Mouse (Mus musculus) stomach, embryonic 15.5 days (tissue): Measurements from ENCODE around the gene Itpa. TPM values are rescaled to one million over a fixed set of nuclear protein-coding genes. Genes with fewer than 3 reads are reported as not detected.

Experiments
- ATAC-seq: fragments of 200-750 bp; cut with Nextera tagmentation; 2 replicates; pipeline ENCODE4 v1.8.0; 2017; ENCODE audit warnings: low read depth, moderate number of reproducible peaks, moderate TSS enrichment; ENCODE audit not compliant: insufficient read depth, low FRiP score
- H3K27ac ChIP-seq: fragments of 300-500 bp; sonication (generic); 2 replicates; pipeline ENCODE4 v1.5.1; 2015; ENCODE audit warnings: mild to moderate bottlenecking, inconsistent platforms
- H3K27me3 ChIP-seq: fragments of 300-500 bp; sonication (generic); replicated peaks from 2 replicates; pipeline ENCODE4 v1.6.1; 2015; ENCODE audit warnings: inconsistent platforms
- H3K36me3 ChIP-seq: fragments of 300-500 bp; sonication (generic); 2 replicates; pipeline ENCODE4 v1.6.1; 2015; ENCODE audit warnings: inconsistent platforms
- H3K4me1 ChIP-seq: fragments of 300-500 bp; sonication (generic); 2 replicates; pipeline ENCODE4 v1.6.1; 2015; ENCODE audit warnings: inconsistent platforms
- H3K4me2 ChIP-seq: fragments of 300-500 bp; sonication (generic); 2 replicates; pipeline ENCODE4 v1.6.1; 2015; ENCODE audit warnings: mild to moderate bottlenecking, inconsistent platforms
- H3K4me3 ChIP-seq: fragments of 300-500 bp; sonication (generic); replicated peaks from 2 replicates; pipeline ENCODE4 v1.5.1; 2015; ENCODE audit warnings: inconsistent platforms
- H3K9ac ChIP-seq: fragments of 300-500 bp; sonication (generic); 2 replicates; pipeline ENCODE4 v1.6.1; 2015; ENCODE audit warnings: inconsistent platforms
- H3K9me3 ChIP-seq: fragments of 300-500 bp; sonication (generic); 2 replicates; pipeline ENCODE4 v1.6.1; 2016; ENCODE audit warnings: inconsistent platforms
- WGBS: fragments of 180-500 bp; shearing (Covaris S2); methylation state at CpG from one replicate; pipeline ENCODE4 v1.1.7; 2015; 5-methylcytosine and 5-hydroxymethylcytosine counted together
- polyA plus RNA-seq: library from polyadenylated mRNA; unstranded; fragments of >200 nt; fragmentation: Nextera tagmentation; extraction: Ambion mirVana; gene quantifications from 2 replicates; pipeline ENCODE4 v1.2.1, GENCODE M21; 2015

Itpa gene
- polyA plus RNA-seq, 1 experiment from 2014 or later = 76.6 TPM

GRCm38 (mm10) chr2:130697153-130697810 lies 29.9 kb downstream of the Itpa start, which contains the start of gene Slc4a11:
TSS of gene Slc4a11 (minus strand) at chr2:130697519.
- ATAC-seq = peak; percentile 65
- Histone ChIP-seq H3K27ac (no peak within 1 kb of the TSS), H3K36me3 (no peaks in the 10 kb centered on the region), H3K4me2 (peak within 1 kb of the TSS; percentile 97), H3K9me3 (no peaks in the 10 kb centered on the region), H3K9ac (peak within 1 kb of the TSS; percentile 47; the same call in 1 of the 2 replicates), H3K4me1 (peaks cover 10% of the 10 kb centered on the region), H3K27me3 (peaks cover 24% of the 10 kb centered on the region), H3K4me3 (peak within 1 kb of the TSS; percentile 51)
- under 1% methylated on average over 62 of the region's 65 CpGs for WGBS

GRCm38 (mm10) chr2:130697821-130698266 lies 30.4 kb downstream of the Itpa start:
- Histone ChIP-seq H3K36me3 (no peaks in the 10 kb centered on the region), H3K27me3 (peaks cover 24% of the 10 kb centered on the region), H3K4me3 (peak overlapping the region; percentile 51), H3K4me2 (peak overlapping the region; percentile 97), H3K4me1 (peaks cover 10% of the 10 kb centered on the region), H3K27ac (no peak overlapping the region), H3K9ac (0 out of 2 replicates have a peak overlapping the region, but pooled peaks have one; percentile 3), H3K9me3 (no peaks in the 10 kb centered on the region)
- WGBS = 4% methylated on average over 14 of the region's 14 CpGs
- ATAC-seq = 0 out of 2 replicates have a peak, but pooled peaks have one; percentile 14

GRCm38 (mm10) chr2:130704040-130705001 lies 36.9 kb downstream of the Itpa start:
- no peak overlapping the region for H3K9ac ChIP-seq
- no peaks in the 10 kb centered on the region for H3K27me3 ChIP-seq
- H3K4me3 ChIP-seq = no peak overlapping the region
- 56% methylated on average over 9 of the region's 9 CpGs for WGBS
- no peaks in the 10 kb centered on the region for H3K36me3 ChIP-seq
- ATAC-seq = no peak
- no peaks in the 10 kb centered on the region for H3K9me3 ChIP-seq
- H3K4me2 ChIP-seq = no peak overlapping the region
- H3K27ac ChIP-seq = no peak overlapping the region
- no peaks in the 10 kb centered on the region for H3K4me1 ChIP-seq

- no peak overlapping the region for H3K4me3 ChIP-seq
- no peaks in the 10 kb centered on the region for H3K9me3 ChIP-seq
- H3K9ac ChIP-seq = no peak overlapping the region
- H3K27me3 ChIP-seq = no peaks in the 10 kb centered on the region
- no peak overlapping the region for H3K27ac ChIP-seq
- no peaks in the 10 kb centered on the region for H3K4me1 ChIP-seq
- no peak for ATAC-seq
- no peak overlapping the region for H3K4me2 ChIP-seq
- 65% methylated on average over 6 of the region's 6 CpGs for WGBS
- no peaks in the 10 kb centered on the region for H3K36me3 ChIP-seq
Observed at GRCm38 (mm10) chr2:130705178-130705577, 37.8 kb downstream of the Itpa start.

- H3K4me2 ChIP-seq = no peak overlapping the region
- no peak for ATAC-seq
- H3K9ac ChIP-seq = no peak overlapping the region
- no peaks in the 10 kb centered on the region for H3K4me1 ChIP-seq
- no peak overlapping the region for H3K27ac ChIP-seq
- H3K36me3 ChIP-seq = peaks cover 4% of the 10 kb centered on the region; the same call in 1 of the 2 replicates
- no peaks in the 10 kb centered on the region for H3K27me3 ChIP-seq
- 59% methylated on average over 4 of the region's 4 CpGs for WGBS
- no peak overlapping the region for H3K4me3 ChIP-seq
- no peaks in the 10 kb centered on the region for H3K9me3 ChIP-seq
Observed at GRCm38 (mm10) chr2:130706602-130707001, 39.2 kb downstream of the Itpa start.

- H3K4me2 ChIP-seq = no peak overlapping the region
- H3K9ac ChIP-seq = no peak overlapping the region
- no peaks in the 10 kb centered on the region for H3K27me3 ChIP-seq
- no peaks in the 10 kb centered on the region for H3K9me3 ChIP-seq
- WGBS = 59% methylated on average over 10 of the region's 10 CpGs
- no peak for ATAC-seq
- no peak overlapping the region for H3K4me3 ChIP-seq
- H3K36me3 ChIP-seq = peaks cover 7% of the 10 kb centered on the region; the same call in 1 of the 2 replicates
- no peak overlapping the region for H3K27ac ChIP-seq
- no peaks in the 10 kb centered on the region for H3K4me1 ChIP-seq
Observed at GRCm38 (mm10) chr2:130707057-130707456, 39.6 kb downstream of the Itpa start.

- H3K4me1 ChIP-seq = no peaks in the 10 kb centered on the region
- no peaks in the 10 kb centered on the region for H3K9me3 ChIP-seq
- WGBS = 74% methylated on average over 6 of the region's 6 CpGs
- H3K4me2 ChIP-seq = no peak overlapping the region
- no peak overlapping the region for H3K9ac ChIP-seq
- H3K27ac ChIP-seq = no peak overlapping the region
- H3K27me3 ChIP-seq = no peaks in the 10 kb centered on the region
- ATAC-seq = no peak
- 0 out of 2 replicates have a peak, but pooled peaks cover 8% of the 10 kb centered on the region for H3K36me3 ChIP-seq
- H3K4me3 ChIP-seq = no peak overlapping the region
Observed at GRCm38 (mm10) chr2:130717951-130718350, 50.5 kb downstream of the Itpa start.

- ATAC-seq = no peak
- peaks cover 35% of the 10 kb centered on the region for H3K36me3 ChIP-seq
- no peak overlapping the region for H3K27ac ChIP-seq
- H3K4me1 ChIP-seq = no peaks in the 10 kb centered on the region
- no peaks in the 10 kb centered on the region for H3K9me3 ChIP-seq
- no peak overlapping the region for H3K9ac ChIP-seq
- H3K4me3 ChIP-seq = no peak overlapping the region
- no peaks in the 10 kb centered on the region for H3K27me3 ChIP-seq
- 85% methylated on average over 4 of the region's 4 CpGs for WGBS
- H3K4me2 ChIP-seq = no peak overlapping the region
Observed at GRCm38 (mm10) chr2:130724369-130724768, 57.0 kb downstream of the Itpa start.

GRCm38 (mm10) chr2:130727752-130728151 lies 60.3 kb downstream of the Itpa start:
- no peak overlapping the region for H3K27ac ChIP-seq
- no peak overlapping the region for H3K4me2 ChIP-seq
- H3K9ac ChIP-seq = no peak overlapping the region
- no peaks in the 10 kb centered on the region for H3K27me3 ChIP-seq
- no peak for ATAC-seq
- 97% methylated on average over 1 of the region's 1 CpGs for WGBS
- H3K4me3 ChIP-seq = no peak overlapping the region
- H3K9me3 ChIP-seq = no peaks in the 10 kb centered on the region
- no peaks in the 10 kb centered on the region for H3K4me1 ChIP-seq
- H3K36me3 ChIP-seq = peaks cover 61% of the 10 kb centered on the region

- ATAC-seq = no peak
Observed at GRCm38 (mm10) chr2:130728906-130729585, 61.6 kb downstream of the Itpa start.

GRCm38 (mm10) chr2:130730746-130731145 lies 63.3 kb downstream of the Itpa start:
- H3K4me2 ChIP-seq = no peak overlapping the region
- 85% methylated on average over 9 of the region's 9 CpGs for WGBS
- peaks cover 64% of the 10 kb centered on the region for H3K36me3 ChIP-seq
- no peak overlapping the region for H3K27ac ChIP-seq
- no peaks in the 10 kb centered on the region for H3K4me1 ChIP-seq
- no peak overlapping the region for H3K4me3 ChIP-seq
- no peaks in the 10 kb centered on the region for H3K27me3 ChIP-seq
- H3K9ac ChIP-seq = no peak overlapping the region
- no peaks in the 10 kb centered on the region for H3K9me3 ChIP-seq
- ATAC-seq = no peak

More at GRCm38 (mm10) chr2:130728906-130729585, 61.6 kb downstream of the Itpa start:
- Histone ChIP-seq H3K27ac (no peak overlapping the region), H3K4me2 (no peak overlapping the region), H3K27me3 (no peaks in the 10 kb centered on the region), H3K9ac (no peak overlapping the region), H3K9me3 (no peaks in the 10 kb centered on the region), H3K4me1 (no peaks in the 10 kb centered on the region), H3K4me3 (no peak overlapping the region), H3K36me3 (peaks cover 61% of the 10 kb centered on the region)
- 97% methylated on average over 2 of the region's 2 CpGs for WGBS
